Comparison of ENCODE assay signal across 25 mouse cellular contexts in genomic region chr12:79553056-79553455, GRCm38 (mm10).
DNase-seq lines count a peak whose midpoint lies in the region; ATAC-seq and TF ChIP-seq lines count a peak whose summit lies in the region.
"Had no signal": no experiment of that assay in that cellular context is flagged by ENCODE, and none has a peak within 500 bp of the region (broad histone marks: within the 10 kb centered on the region; RNA-seq: fewer than 3 reads in every experiment).

No protein-coding gene starts in this region.

- TF ChIP-seq CTCF in C2C12 (IDR thresholded peaks at IDR 0.05; ENCODE audit: control insufficient read depth, insufficient read depth, insufficient read length) = no peak

- H3K79me2 ChIP-seq in C2C12 (ENCODE audit: control insufficient read depth, insufficient read depth) = no peaks in the 10 kb centered on the region

- no peak overlapping the region for H3K4me3 ChIP-seq in C2C12 (ENCODE audit: insufficient read depth, poor library complexity, severe bottlenecking)

- DNase-seq in 3T3-L1 (ENCODE audit: low read depth, low spot score) (peak; percentile 93), 416B (ENCODE audit: low read depth) (peak; percentile 26), NIH3T3 (ENCODE audit: low read depth) (peak; percentile 82)
- DNase-seq in frontal cortex, postnatal 25 days (ENCODE audit: low spot score in 2 of 2) = no peak
- no peak for DNase-seq in right cerebral cortex, postnatal 14 days
- no peak for DNase-seq in c-Kit-positive CD71-positive TER-119-positive erythroid progenitor cells, embryonic 14.5 days (ENCODE audit: low spot score)
- DNase-seq: adrenal gland, adult 2 months; adrenal gland, adult 8-10 months; adrenal gland, postnatal 10 days; adrenal gland, postnatal 14 days; adrenal gland, postnatal 25 days; B cell, adult 2 months; cerebellum, adult 11 months; cerebellum, adult 11-12 months; cerebellum, adult 18-20 months; cerebellum, adult 2 months; cerebellum, adult 8-10 months; cerebellum, adult 9-10 months; cerebellum, adult 9-11 months had no signal

- ATAC-seq in megakaryocyte progenitor cell, adult 5-6 weeks (replicated peaks; ENCODE audit: poor library complexity) = no peak
- ATAC-seq: activated CD4-positive, CD25-positive, alpha-beta regulatory T cell, adult 4 months; CD4-positive, CD25-positive, alpha-beta regulatory T cell, adult 4 months; Patski had no signal

- no peaks in the 10 kb centered on the region for H3K27me3 ChIP-seq in C2C12 (ENCODE audit: control insufficient read depth, insufficient read depth, insufficient read length)
- H3K27me3 ChIP-seq: CH12.LX, Patski had no signal

- no peaks in the 10 kb centered on the region for H3K36me3 ChIP-seq in C2C12 (ENCODE audit: control insufficient read depth, insufficient read depth)

- H3ac ChIP-seq in C2C12 (ENCODE audit: control insufficient read depth, insufficient read length, low read depth) = no peak overlapping the region

- no peaks in the 10 kb centered on the region for H3K79me3 ChIP-seq in C2C12 (ENCODE audit: low read depth)

TF ChIP-seq in C2C12, 6 proteins besides CTCF, POLR2A, EP300 and RAD21:
- no peak for TF ChIP-seq MYOG (IDR thresholded peaks at IDR 0.05; ENCODE audit: control insufficient read depth, extremely low read depth, insufficient read length)
- peak; percentile 34 for TF ChIP-seq FOSL1 (IDR thresholded peaks at IDR 0.05; ENCODE audit: insufficient read depth, low read length, poor library complexity, severe bottlenecking)
- no peak for TF ChIP-seq USF1 (IDR thresholded peaks at IDR 0.05; ENCODE audit: low read depth)
- no peak for TF ChIP-seq MYOD1 (IDR thresholded peaks at IDR 0.05; ENCODE audit: control insufficient read depth, insufficient read length, low read depth)
TF ChIP-seq in C2C12: peak in this region for 1.

Comparison
In these comparisons a context has a peak if more than half of its experiments do, and no peak if none do; other contexts are left out.
1. DNase-seq: peak in 3T3-L1 (single experiment), 416B (single experiment) and NIH3T3 (single experiment); none in frontal cortex, postnatal 25 days (0 of 2), right cerebral cortex, postnatal 14 days (single experiment) and c-Kit-positive CD71-positive TER-119-positive erythroid progenitor cells, embryonic 14.5 days (single experiment).